Mouse (Mus musculus) heart, embryonic 11.5 days (tissue): ENCODE results near the gene Dolk. TPM values are rescaled to one million over a fixed set of nuclear protein-coding genes. Genes with fewer than 3 reads are reported as not detected.

ENCODE experiments used
- ATAC-seq: fragments of 200-750 bp; cut with Nextera tagmentation; replicated peaks from 2 replicates; pipeline ENCODE4 v1.8.0; 2017; ENCODE audit warnings: moderate library complexity; ENCODE audit not compliant: insufficient number of reproducible peaks, low FRiP score, low TSS enrichment
- H3K27ac ChIP-seq: fragments of 300-500 bp; sonication (generic); 2 replicates; pipeline ENCODE4 v1.5.1; 2014; ENCODE audit warnings: mild to moderate bottlenecking, low read depth, low read length
- H3K27me3 ChIP-seq: fragments of 300-500 bp; sonication (generic); 2 replicates; pipeline ENCODE4 v1.6.1; 2014; ENCODE audit warnings: mild to moderate bottlenecking, low read length, mixed read lengths; ENCODE audit not compliant: control insufficient read depth, insufficient read depth
- H3K36me3 ChIP-seq: fragments of 300-500 bp; sonication (generic); 2 replicates; pipeline ENCODE4 v1.6.1; 2014; ENCODE audit warnings: mild to moderate bottlenecking, low read length, moderate library complexity, mixed read lengths; ENCODE audit not compliant: control insufficient read depth, insufficient read depth
- H3K4me1 ChIP-seq: fragments of 300-500 bp; sonication (generic); 2 replicates; pipeline ENCODE4 v1.6.1; 2014; ENCODE audit warnings: low read length; ENCODE audit not compliant: control insufficient read depth, insufficient read depth
- H3K4me2 ChIP-seq: fragments of 300-500 bp; sonication (generic); 2 replicates; pipeline ENCODE4 v1.6.1; 2014; ENCODE audit warnings: mild to moderate bottlenecking, moderate library complexity
- H3K4me3 ChIP-seq: fragments of 300-500 bp; sonication (generic); 2 replicates; pipeline ENCODE4 v1.5.1; 2014; ENCODE audit warnings: low read depth, low read length
- H3K9ac ChIP-seq: fragments of 300-500 bp; sonication (generic); 2 replicates; pipeline ENCODE4 v1.6.1; 2014; ENCODE audit warnings: mild to moderate bottlenecking, low read depth, low read length, moderate library complexity
- H3K9me3 ChIP-seq: fragments of 300-500 bp; sonication (generic); replicated peaks from 2 replicates; pipeline ENCODE4 v1.6.1; 2016; ENCODE audit warnings: low read length; ENCODE audit not compliant: control insufficient read depth
- WGBS: fragments of 180-500 bp; shearing (Covaris S2); extraction: QIAGEN DNeasy Blood & Tissue Kit; methylation state at CpG from one replicate; pipeline ENCODE4 v1.1.7; 2014; ENCODE audit not compliant: insufficient replicate concordance; 5-methylcytosine and 5-hydroxymethylcytosine counted together
- polyA plus RNA-seq: library from polyadenylated mRNA; unstranded; fragments of >200 nt; fragmentation: Nextera tagmentation; extraction: Ambion mirVana; gene quantifications from 2 replicates; pipeline ENCODE4 v1.2.1, GENCODE M21; 2014

The Dolk gene
- polyA plus RNA-seq, 1 experiment from 2014 or later = 26.6 TPM

- Histone ChIP-seq H3K27me3 (no peaks in the 10 kb centered on the region), H3K9me3 (no peaks in the 10 kb centered on the region), H3K36me3 (peaks cover 38% of the 10 kb centered on the region), H3K4me1 (peaks cover 21% of the 10 kb centered on the region), H3K4me2 (no peak overlapping the region), H3K27ac (peak overlapping the region; percentile 82; the same call in 1 of the 2 replicates), H3K9ac (0 out of 2 replicates have a peak overlapping the region, but pooled peaks have one; percentile 44), H3K4me3 (no peak overlapping the region)
- ATAC-seq = no peak
- WGBS = 77% methylated on average over 7 of the region's 7 CpGs
These were observed 28.3 kb downstream of the Dolk start for GRCm38 (mm10) chr2:30257699-30258460.

GRCm38 (mm10) chr2:30256616-30257350 lies 29.4 kb downstream of the Dolk start:
- Histone ChIP-seq H3K27me3 (no peaks in the 10 kb centered on the region), H3K4me2 (no peak overlapping the region), H3K36me3 (peaks cover 31% of the 10 kb centered on the region), H3K9me3 (no peaks in the 10 kb centered on the region), H3K27ac (no peak overlapping the region), H3K4me3 (no peak overlapping the region), H3K9ac (no peak overlapping the region), H3K4me1 (peaks cover 27% of the 10 kb centered on the region)
- no peak for ATAC-seq
- WGBS = 95% methylated on average over 30 of the region's 30 CpGs

DNA sequence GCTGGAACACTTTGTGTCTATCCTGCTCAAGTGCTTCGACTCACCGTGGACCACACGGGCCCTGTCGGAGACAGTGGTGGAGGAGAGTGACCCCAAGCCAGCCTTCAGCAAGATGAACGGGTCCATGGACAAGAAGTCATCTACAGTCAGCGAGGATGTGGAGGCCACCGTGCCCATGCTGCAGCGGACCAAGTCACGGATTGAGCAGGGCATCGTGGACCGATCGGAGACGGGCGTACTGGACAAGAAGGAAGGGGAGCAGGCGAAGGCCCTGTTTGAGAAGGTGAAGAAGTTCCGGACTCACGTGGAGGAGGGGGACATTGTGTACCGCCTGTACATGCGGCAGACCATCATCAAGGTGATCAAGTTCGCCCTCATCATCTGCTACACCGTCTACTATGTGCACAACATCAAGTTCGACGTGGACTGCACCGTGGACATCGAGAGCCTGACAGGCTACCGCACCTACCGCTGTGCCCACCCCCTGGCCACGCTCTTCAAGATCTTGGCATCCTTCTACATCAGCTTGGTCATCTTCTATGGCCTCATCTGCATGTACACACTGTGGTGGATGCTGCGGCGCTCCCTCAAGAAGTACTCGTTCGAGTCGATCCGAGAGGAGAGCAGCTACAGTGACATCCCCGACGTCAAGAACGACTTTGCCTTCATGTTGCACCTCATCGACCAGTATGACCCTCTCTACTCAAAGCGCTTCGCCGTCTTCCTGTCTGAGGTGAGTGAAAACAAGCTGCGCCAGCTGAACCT lies 30.3 kb downstream of the Dolk start:
- no peak for ATAC-seq
- peaks cover 33% of the 10 kb centered on the region for H3K4me1 ChIP-seq
- H3K4me3 ChIP-seq = no peak overlapping the region
- no peaks in the 10 kb centered on the region for H3K27me3 ChIP-seq
- no peak overlapping the region for H3K9ac ChIP-seq
- no peak overlapping the region for H3K4me2 ChIP-seq
- 96% methylated on average over 42 of the region's 42 CpGs for WGBS
- peaks cover 28% of the 10 kb centered on the region for H3K36me3 ChIP-seq
- no peaks in the 10 kb centered on the region for H3K9me3 ChIP-seq
- H3K27ac ChIP-seq = no peak overlapping the region

DNA sequence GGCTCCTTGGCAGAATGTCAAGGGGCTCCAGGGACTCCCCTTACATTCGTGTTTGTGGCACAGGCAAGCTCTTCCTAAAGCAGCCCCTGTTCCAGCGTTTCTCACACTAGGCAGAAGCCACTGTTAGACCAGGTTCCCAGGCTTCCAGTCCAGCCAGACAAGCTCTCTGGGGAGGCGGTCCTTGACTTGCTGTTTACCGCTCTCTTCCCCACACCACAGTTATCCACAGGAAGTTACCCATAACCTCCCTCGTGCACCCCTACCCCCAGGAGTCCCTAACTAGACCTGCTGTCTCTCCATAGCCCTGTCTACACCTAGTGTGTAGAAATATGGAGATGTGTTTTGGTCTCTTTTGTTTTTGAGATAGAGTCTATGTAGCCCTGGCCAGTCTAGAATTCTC lies 32.3 kb downstream of the Dolk start:
- H3K4me3 ChIP-seq = no peak overlapping the region
- H3K36me3 ChIP-seq = peaks cover 28% of the 10 kb centered on the region
- H3K4me2 ChIP-seq = no peak overlapping the region
- peaks cover 22% of the 10 kb centered on the region for H3K4me1 ChIP-seq
- no peaks in the 10 kb centered on the region for H3K27me3 ChIP-seq
- no peaks in the 10 kb centered on the region for H3K9me3 ChIP-seq
- H3K27ac ChIP-seq = no peak overlapping the region
- 67% methylated on average over 5 of the region's 5 CpGs for WGBS
- ATAC-seq = no peak
- H3K9ac ChIP-seq = no peak overlapping the region

GRCm38 (mm10) chr2:30252521-30252920 lies 33.6 kb downstream of the Dolk start:
- Histone ChIP-seq H3K9me3 (no peaks in the 10 kb centered on the region), H3K27ac (no peak overlapping the region), H3K4me2 (no peak overlapping the region), H3K27me3 (no peaks in the 10 kb centered on the region), H3K4me1 (peaks cover 12% of the 10 kb centered on the region), H3K9ac (no peak overlapping the region), H3K36me3 (peaks cover 31% of the 10 kb centered on the region), H3K4me3 (no peak overlapping the region)
- WGBS = 77% methylated on average over 3 of the region's 3 CpGs
- no peak for ATAC-seq

GRCm38 (mm10) chr2:30251417-30252104 lies 34.6 kb downstream of the Dolk start:
- peak; percentile 55 for ATAC-seq
- Histone ChIP-seq H3K4me1 (peaks cover 12% of the 10 kb centered on the region; the same call in 1 of the 2 replicates), H3K36me3 (peaks cover 23% of the 10 kb centered on the region), H3K9me3 (no peaks in the 10 kb centered on the region), H3K9ac (peak overlapping the region; percentile 8; the same call in 1 of the 2 replicates), H3K27ac (peak overlapping the region; percentile 66), H3K4me2 (no peak overlapping the region; the same call in 1 of the 2 replicates), H3K4me3 (no peak overlapping the region), H3K27me3 (no peaks in the 10 kb centered on the region)
- 62% methylated on average over 5 of the region's 5 CpGs for WGBS

- ATAC-seq = no peak
- 84% methylated on average over 10 of the region's 10 CpGs for WGBS
- Histone ChIP-seq H3K27ac (peak overlapping the region; percentile 36; the same call in 1 of the 2 replicates), H3K4me2 (no peak overlapping the region), H3K4me1 (peaks cover 12% of the 10 kb centered on the region; the same call in 1 of the 2 replicates), H3K9me3 (no peaks in the 10 kb centered on the region), H3K4me3 (no peak overlapping the region), H3K9ac (no peak overlapping the region), H3K36me3 (peaks cover 14% of the 10 kb centered on the region), H3K27me3 (no peaks in the 10 kb centered on the region)
These were observed 35.7 kb downstream of the Dolk start for GRCm38 (mm10) chr2:30250166-30251128.
